Mouse (Mus musculus) urinary bladder, postnatal 10 days (tissue): ENCODE measurements around the gene Fam83c.

Source experiments
- DNase-seq: peaks from one replicate; pipeline ENCODE4 v3.0.0; 2022; ENCODE audit warnings: low spot score

Gene Fam83c

DNA sequence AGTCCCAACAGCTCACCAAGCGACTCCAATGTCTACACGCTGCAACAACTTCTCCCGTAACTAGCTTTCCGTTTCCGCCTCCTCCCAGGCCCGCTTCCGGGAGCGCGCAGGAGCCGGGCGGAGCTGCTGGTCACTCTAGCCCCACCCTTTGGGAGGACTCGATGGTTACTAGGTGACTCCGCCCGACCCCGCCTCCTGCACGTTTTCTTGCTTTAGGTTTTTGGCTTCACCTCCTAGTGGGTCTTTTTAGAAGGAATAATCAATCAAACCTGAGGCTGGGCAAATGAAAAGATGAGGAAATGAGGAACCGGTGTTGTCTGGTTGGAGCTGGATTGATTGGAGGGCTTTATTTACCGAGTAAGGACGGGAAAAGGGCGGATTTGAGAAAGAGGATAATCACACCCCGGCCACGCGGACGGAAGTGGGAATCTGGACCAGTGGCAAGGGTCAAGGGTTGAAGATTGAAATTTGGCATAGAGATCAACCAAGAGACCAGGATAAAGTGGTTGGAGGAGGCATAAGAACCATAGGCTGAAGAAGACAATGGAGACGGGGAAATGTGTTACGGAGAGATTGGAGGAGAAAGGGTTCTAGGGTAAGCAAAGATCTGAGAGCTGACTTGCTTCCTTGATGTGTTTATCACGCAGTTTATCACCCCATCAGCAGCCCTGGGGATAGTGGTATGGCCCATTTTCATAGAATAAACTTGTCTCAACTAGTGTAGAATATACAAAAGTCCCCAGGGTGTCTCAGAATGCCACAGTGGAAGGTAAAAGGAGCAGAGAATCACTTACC is 7.8 kb downstream of the Fam83c start, which contains the start of gene Eif6:
Gene Eif6, minus strand, starts transcription at position 296 of the 795 bp plus-strand sequence.
- DNase-seq: no peak

DNA sequence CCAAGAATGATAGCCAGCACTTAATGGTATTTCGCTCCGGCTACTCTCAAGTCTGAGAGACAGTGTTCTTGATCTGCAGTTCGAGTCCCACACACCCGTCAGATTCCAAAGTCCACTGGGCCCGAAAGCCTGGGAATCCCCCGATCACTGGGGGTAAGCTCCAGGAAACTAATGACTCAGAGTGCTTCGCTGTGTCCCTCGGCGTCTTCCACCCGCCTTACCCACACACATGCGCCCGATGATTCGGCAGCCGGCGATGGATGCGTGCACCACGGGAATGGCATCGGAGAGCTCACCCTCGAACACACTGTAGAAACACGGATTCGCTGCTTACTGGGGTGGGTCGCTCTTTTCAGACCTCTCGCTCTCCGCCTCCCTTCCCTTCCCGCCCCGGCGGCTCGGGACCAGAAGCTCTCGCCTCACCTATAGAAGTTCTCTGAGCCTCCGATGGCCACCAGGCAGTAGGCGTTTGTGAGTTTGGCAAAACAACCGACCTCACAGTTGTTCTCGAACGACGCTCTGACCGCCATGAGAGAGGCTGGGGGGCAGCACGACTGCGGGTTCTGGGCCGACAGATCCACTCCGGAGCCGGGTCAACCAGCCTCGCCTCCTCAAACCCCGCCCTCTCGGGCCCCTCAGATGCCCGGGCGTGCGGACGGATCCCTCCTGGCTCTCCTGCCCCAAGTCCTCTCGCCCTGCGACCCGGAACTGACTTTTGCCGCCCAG is 8.6 kb downstream of the Fam83c start:
- DNase-seq: no peak

GRCm38 (mm10) chr2:155823722-155824121 is 10.9 kb downstream of the Fam83c start:
- DNase-seq: no peak

GRCm38 (mm10) chr2:155820779-155821178 is 13.9 kb downstream of the Fam83c start:
- DNase-seq: no peak

- DNase-seq: no peak
Measured at GRCm38 (mm10) chr2:155819449-155820251, 15.0 kb downstream of the Fam83c start.

DNA sequence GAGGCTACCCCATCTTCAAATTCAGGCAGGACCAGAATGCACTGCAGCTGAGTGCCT is 15.4 kb downstream of the Fam83c start, which contains the start of gene BC029722:
Gene BC029722, minus strand, starts transcription at position 35 of the 57 bp plus-strand sequence.
- no peak for DNase-seq

DNA sequence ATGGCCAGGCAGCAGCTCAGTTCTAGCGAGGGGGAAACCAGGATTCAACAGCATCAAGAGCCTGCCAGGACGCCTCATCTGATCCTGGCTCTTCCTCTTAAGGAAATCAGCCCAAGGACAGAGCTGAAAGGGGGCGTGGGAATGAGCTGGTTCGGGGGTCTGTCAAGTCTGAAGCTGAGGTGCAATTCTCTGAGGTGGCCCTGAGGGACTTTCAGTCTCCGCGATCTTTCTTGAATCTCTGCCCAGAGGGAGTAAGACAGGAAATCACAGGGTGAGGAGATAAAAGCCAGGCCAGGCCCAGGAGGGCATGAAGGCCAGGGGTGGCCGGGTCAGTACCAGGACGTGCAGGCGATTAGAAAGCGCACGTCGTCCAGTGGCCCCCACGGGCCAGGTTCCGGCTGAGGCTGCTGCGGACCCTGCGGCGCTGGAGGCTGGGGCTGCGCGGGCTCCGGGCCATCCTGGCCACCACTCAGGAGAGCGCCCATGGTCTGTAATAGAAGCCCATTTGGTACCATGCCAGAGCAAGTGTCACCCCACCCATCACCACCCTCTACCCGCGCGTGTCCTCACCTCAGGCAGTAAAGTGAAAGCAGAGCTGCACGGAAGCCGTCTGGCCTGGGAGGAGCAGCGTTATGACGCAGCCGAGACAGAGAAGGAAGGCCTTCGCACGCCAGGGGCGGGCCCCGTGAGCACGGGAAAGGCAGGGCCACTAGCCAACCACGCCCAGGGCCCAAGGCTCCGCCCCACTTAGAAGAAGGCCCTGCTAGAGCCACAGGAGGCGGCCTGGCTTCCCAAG is 15.9 kb downstream of the Fam83c start:
- peak; percentile 78 for DNase-seq

DNA sequence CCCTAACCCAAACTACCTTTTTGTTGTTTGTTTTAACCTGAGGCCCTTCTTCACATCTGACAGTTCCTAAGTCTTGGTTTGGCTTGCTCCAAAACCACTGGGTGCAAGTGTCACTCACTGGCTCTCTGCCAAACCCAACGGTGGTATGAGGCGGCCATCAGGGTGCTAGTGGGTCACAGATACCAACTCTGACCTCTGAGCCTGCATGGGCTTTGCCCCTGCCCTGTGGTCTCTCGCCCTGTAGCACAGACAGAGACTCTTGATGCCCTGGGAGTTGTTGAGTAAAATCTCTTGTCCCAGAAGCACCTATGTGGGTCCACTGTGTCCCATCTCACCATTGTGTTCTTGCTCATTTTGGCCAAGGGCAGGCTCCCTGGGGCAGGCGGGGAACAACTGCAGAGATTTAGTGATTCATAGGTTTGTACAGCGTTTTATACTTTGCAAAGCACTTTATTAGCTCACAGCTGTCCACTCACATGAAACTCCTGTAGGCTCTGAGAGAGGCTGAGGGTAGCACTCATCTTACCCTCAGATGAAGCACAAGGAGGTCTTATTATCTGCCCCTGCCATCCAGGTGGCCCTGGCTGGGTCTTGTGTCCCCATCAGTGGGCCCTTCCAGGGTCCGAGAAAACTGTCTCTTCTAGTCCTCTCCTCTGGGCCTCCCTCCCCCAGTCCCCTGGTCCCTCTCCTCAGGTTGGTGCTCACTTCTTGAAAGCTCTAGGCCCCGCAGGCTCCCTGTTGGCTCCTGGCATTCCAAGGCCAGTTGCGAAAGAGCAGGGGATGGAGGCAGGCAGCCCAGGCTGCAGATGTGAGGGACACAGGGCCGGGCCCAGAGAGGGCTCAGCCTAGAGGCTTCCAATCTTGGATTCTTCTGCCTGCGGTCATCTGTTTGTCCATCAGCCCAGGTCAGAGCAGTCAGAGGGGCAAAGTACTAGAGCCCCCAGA is 17.1 kb downstream of the Fam83c start:
- DNase-seq: no peak

DNA sequence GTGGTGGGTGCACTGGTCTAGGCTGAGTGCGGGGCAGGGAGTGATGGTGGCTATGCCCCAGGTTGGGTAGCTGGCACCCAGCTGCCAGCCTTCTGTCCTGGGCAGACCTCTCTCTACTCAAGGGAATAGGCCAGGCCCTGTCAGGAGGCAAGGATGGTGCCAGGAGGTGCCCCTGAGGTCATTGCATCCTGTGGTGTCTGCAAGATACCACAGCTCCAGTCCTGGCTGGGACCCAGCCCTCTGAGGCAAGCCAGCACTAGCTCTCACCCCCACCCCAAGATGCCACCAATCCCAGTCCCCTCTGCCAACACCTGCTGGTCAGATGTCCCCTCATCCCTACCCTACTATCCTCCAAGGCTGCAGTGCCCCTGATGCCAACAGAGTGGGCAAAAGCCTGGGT is 18.5 kb downstream of the Fam83c start:
- no peak for DNase-seq

GRCm38 (mm10) chr2:155814829-155815228 is 19.8 kb downstream of the Fam83c start:
- no peak for DNase-seq

DNA sequence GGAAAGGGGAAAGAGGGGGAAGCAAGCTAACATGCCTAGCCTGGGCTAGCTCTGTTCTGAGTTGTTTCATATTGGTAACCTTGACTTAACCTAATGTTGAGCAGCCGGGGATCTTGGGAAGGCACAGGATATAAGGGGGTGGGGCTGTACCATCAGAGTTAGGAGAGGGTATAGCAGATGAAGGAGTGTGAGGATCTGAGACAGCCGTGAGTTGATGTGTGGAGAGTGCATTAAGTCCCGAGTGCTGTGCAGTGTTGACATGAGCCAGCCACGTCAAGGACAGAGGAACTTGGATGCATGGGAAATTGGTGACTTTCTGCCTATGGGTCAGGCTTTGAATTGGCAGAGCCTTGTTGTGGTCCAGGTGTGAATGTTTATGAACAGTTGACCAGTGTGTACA is 22.0 kb downstream of the Fam83c start:
- no peak for DNase-seq

DNA sequence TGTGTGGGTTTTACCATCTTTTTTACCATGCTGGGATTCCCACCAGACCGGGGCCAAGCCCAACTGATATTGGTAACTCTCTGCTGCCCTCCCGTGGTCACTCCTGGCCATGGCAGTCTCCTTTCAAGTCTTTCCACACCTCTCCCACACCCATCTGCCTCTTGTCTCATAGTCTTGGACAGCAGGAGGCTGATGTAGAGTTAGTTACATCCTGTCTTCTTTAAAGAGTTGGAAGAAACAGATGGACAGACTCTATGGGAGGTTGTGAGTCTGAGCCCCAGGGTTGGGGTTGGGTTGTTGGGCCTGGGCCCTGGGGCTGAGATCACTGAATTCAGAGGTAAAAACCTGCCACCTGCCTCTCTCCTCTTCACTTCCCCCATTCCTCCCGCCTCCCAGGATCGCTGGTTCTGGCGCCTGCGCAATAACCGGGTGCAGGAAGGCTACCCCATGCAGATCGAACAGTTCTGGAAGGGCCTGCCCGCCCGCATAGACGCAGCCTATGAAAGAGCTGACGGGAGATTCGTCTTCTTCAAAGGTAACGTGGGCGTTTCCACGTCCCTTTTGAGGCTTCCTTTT is 22.7 kb downstream of the Fam83c start:
- no peak for DNase-seq

GRCm38 (mm10) chr2:155809620-155810019 is 25.0 kb downstream of the Fam83c start:
- DNase-seq: no peak

DNA sequence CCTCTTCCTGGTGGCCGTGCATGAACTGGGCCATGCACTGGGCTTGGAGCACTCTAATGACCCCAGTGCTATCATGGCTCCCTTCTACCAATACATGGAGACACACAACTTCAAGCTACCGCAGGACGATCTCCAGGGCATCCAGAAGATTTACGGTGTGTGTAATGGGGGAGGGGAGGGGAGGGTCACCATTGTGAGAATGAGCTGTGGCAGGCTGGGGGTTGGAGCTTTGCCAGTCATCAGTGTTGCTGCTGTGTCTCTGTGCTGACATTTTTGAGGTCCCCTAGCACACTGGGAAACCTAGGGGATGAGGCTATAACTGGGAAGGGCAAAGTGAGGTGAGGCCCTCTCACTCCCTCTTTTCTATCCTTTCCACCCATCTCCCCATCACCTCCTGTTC is 27.2 kb downstream of the Fam83c start:
- DNase-seq: no peak

GRCm38 (mm10) chr2:155806548-155806947 is 28.1 kb downstream of the Fam83c start:
- DNase-seq: no peak

GRCm38 (mm10) chr2:155805925-155806255 is 28.8 kb downstream of the Fam83c start:
- DNase-seq: no peak

GRCm38 (mm10) chr2:155805231-155805924 is 29.3 kb downstream of the Fam83c start:
- no peak for DNase-seq

DNA sequence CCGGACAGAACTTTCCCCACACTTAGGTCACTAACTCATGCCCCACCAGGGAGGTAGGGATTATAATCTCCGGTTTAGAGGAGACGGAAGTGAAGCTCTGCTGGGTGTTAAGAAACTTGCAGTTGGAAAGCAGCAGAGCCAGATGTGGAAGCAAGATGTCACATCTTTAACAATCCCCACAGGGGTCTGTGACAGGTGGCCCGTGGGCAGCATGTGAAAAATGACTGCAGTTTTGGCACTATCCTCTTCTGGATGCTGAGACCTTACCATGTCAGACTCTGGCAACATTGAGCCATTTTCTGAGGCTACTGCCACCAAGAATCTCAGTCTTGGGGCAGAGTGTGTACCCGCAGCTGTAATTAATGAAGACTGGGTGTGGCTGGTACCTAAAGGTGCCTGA is 30.6 kb downstream of the Fam83c start:
- no peak for DNase-seq

GRCm38 (mm10) chr2:155802761-155803160 is 31.9 kb downstream of the Fam83c start:
- DNase-seq: no peak

GRCm38 (mm10) chr2:155798613-155799012 is 36.0 kb downstream of the Fam83c start:
- DNase-seq: no peak
